Mouse (Mus musculus) olfactory bulb, adult 2 months (tissue): Measurements from ENCODE around the gene Gm45234.

Experiments
- CTCF ChIP-seq: fragments of 200-500 bp; IDR thresholded peaks from 2 replicates; pipeline ENCODE4 v1.5.1; 2012; ENCODE audit warnings: low read depth, mild to moderate bottlenecking, low read length, moderate library complexity; ENCODE audit not compliant: insufficient read depth
- POLR2A ChIP-seq: fragments of 200-500 bp; IDR thresholded peaks from 2 replicates; pipeline ENCODE4 v1.6.1; 2012; ENCODE audit warnings: mild to moderate bottlenecking, low read depth, low read length, moderate library complexity; ENCODE audit not compliant: insufficient read depth

GRCm38 (mm10) chr6:124693243-124693981, 62.4 kb downstream of the Gm45234 start:
- TF ChIP-seq CTCF, result no peak
- TF ChIP-seq POLR2A, result no peak
